Mouse (Mus musculus) thymus, adult 2 months (tissue): Measurements from ENCODE around the gene Npr2. TPM values are rescaled to one million over a fixed set of nuclear protein-coding genes. Genes with fewer than 3 reads are reported as not detected.

Source experiments
- DNase-seq: peaks from one replicate; pipeline ENCODE4 v3.0.0; 2021
- H3K27ac ChIP-seq: fragments of 200-500 bp; 2 replicates; pipeline ENCODE4 v1.5.1; 2012; ENCODE audit warnings: low read length, control low read depth; ENCODE audit not compliant: control insufficient read depth, insufficient read depth
- H3K27me3 ChIP-seq: fragments of 200-500 bp; 2 replicates; pipeline ENCODE4 v1.6.1; 2012; ENCODE audit warnings: mild to moderate bottlenecking, low read length, moderate library complexity, mixed read lengths; ENCODE audit not compliant: control insufficient read depth, insufficient read depth
- H3K36me3 ChIP-seq: fragments of 200-500 bp; 2 replicates; pipeline ENCODE4 v1.6.1; 2012; ENCODE audit warnings: mild to moderate bottlenecking, low read length, moderate library complexity; ENCODE audit not compliant: control insufficient read depth, insufficient read depth
- H3K4me1 ChIP-seq: fragments of 200-500 bp; replicated peaks from 2 replicates; pipeline ENCODE4 v1.6.1; 2012; ENCODE audit warnings: low read length; ENCODE audit not compliant: control insufficient read depth, insufficient read depth
- H3K4me3 ChIP-seq: fragments of 200-500 bp; 2 replicates; pipeline ENCODE4 v1.5.1; 2012; ENCODE audit warnings: mild to moderate bottlenecking, low read length, control low read depth, moderate library complexity; ENCODE audit not compliant: control insufficient read depth, insufficient read depth
- CTCF ChIP-seq: fragments of 200-500 bp; IDR thresholded peaks from 2 replicates; pipeline ENCODE4 v1.5.1; 2012; ENCODE audit warnings: mild to moderate bottlenecking, control low read depth, low read length, moderate library complexity, borderline replicate concordance; ENCODE audit not compliant: control insufficient read depth, poor library complexity, insufficient read depth; ENCODE audit errors: extremely low read depth
- POLR2A ChIP-seq: fragments of 200-500 bp; IDR thresholded peaks from 2 replicates; pipeline ENCODE4 v1.6.1; 2012; ENCODE audit warnings: mild to moderate bottlenecking, low read length, control low read depth, moderate library complexity; ENCODE audit not compliant: control insufficient read depth, poor library complexity, insufficient read depth; ENCODE audit errors: extremely low read depth
- WGBS: fragments of 180-500 bp; shearing (Covaris S2); methylation state at CpG from one replicate; pipeline ENCODE4 v1.1.7; 2018; 5-methylcytosine and 5-hydroxymethylcytosine counted together
- polyA plus RNA-seq: library from polyadenylated mRNA; depleted of rRNA; stranded (reverse); fragments of >200 nt; gene quantifications from 2 replicates; pipeline ENCODE4 v1.2.3, GENCODE M21; 2012; rRNA removed

The Npr2 gene
- polyA plus RNA-seq, 1 experiment: 6.3 TPM

- DNase-seq: no peak
- Histone ChIP-seq H3K4me3 (no peak within 1 kb of the TSS), H3K36me3 (no peaks in the 10 kb centered on the region), H3K27ac (no peak within 1 kb of the TSS), H3K4me1 (no peaks in the 10 kb centered on the region), H3K27me3 (no peaks in the 10 kb centered on the region)
- WGBS: 97% methylated on average over 6 of the region's 6 CpGs
- TF ChIP-seq POLR2A (no peak), CTCF (no peak)
These were observed 69.0 kb downstream of the Npr2 start, which contains the start of gene Olfr70 for GRCm38 (mm10) chr4:43700707-43701106. Gene Olfr70 (minus strand): TSS chr4:43700807.

Other genes with a start within 250 kb of the Npr2 start
- gene Rusc2, start 250.0 kb upstream of the Npr2 start, polyA plus RNA-seq: 4.2 and 4.3 TPM in 2 replicates
- gene Fam166b, start 202.8 kb upstream of the Npr2 start, polyA plus RNA-seq: 0.22 and 0.42 TPM in 2 replicates
- 66.6 and 67.5 TPM in 2 replicates for gene Tesk1, start 190.0 kb upstream of the Npr2 start, polyA plus RNA-seq
- 9.8 and 10.8 TPM in 2 replicates for gene Cd72, start 177.3 kb upstream of the Npr2 start, polyA plus RNA-seq
- 187 and 239 TPM in 2 replicates for gene Sit1, start 148.2 kb upstream of the Npr2 start, polyA plus RNA-seq
- 330 and 367 TPM in 2 replicates for gene Ccdc107, start 139.0 kb upstream of the Npr2 start, polyA plus RNA-seq
- gene Arhgef39, start 132.2 kb upstream of the Npr2 start, polyA plus RNA-seq: 105 and 108 TPM in 2 replicates
- 2.5 and 2.9 TPM in 2 replicates for gene Car9, start 125.0 kb upstream of the Npr2 start, polyA plus RNA-seq
- gene Tpm2, start 108.2 kb upstream of the Npr2 start, polyA plus RNA-seq: 10.7 and 12.1 TPM in 2 replicates
- gene Creb3, start 69.6 kb upstream of the Npr2 start, polyA plus RNA-seq: 64.6 and 80.2 TPM in 2 replicates
- gene Tln1, start 69.2 kb upstream of the Npr2 start, polyA plus RNA-seq: 225 and 254 TPM in 2 replicates
- 99.6 and 114 TPM in 2 replicates for gene Rgp1, start 53.2 kb upstream of the Npr2 start, polyA plus RNA-seq
- 85.4 and 87.0 TPM in 2 replicates for gene Gba2, start 53.1 kb upstream of the Npr2 start, polyA plus RNA-seq
- not detected in 2 replicates for gene Msmp, start 47.4 kb upstream of the Npr2 start, polyA plus RNA-seq
- gene Spag8, start 21.7 kb downstream of the Npr2 start, polyA plus RNA-seq: 1.00 and 1.0 TPM in 2 replicates
- 28.8 and 41.5 TPM in 2 replicates for gene Hint2, start 24.5 kb downstream of the Npr2 start, polyA plus RNA-seq
- gene Tmem8b, start 37.0 kb downstream of the Npr2 start, polyA plus RNA-seq: 9.0 and 10.0 TPM in 2 replicates
- gene Fam221b, start 37.2 kb downstream of the Npr2 start, polyA plus RNA-seq: 0.03 TPM in 1 of 2 replicates, not detected in the other
- gene Olfr70, start 68.9 kb downstream of the Npr2 start, polyA plus RNA-seq: not detected in 2 replicates
- gene Olfr71, start 78.3 kb downstream of the Npr2 start, polyA plus RNA-seq: not detected in 2 replicates
- 1.2 and 1.8 TPM in 2 replicates for gene Hrct1, start 95.3 kb downstream of the Npr2 start, polyA plus RNA-seq
- gene Spaar, start 98.1 kb downstream of the Npr2 start, polyA plus RNA-seq: 0.64 and 0.96 TPM in 2 replicates
- gene Olfr159, start 139.1 kb downstream of the Npr2 start, polyA plus RNA-seq: not detected in 2 replicates
- gene Olfr156, start 192.0 kb downstream of the Npr2 start, polyA plus RNA-seq: not detected in 2 replicates
- gene Olfr157, start 208.3 kb downstream of the Npr2 start, polyA plus RNA-seq: 0.01 and 0.11 TPM in 2 replicates
- not detected in 2 replicates for gene Olfr155, start 219.6 kb downstream of the Npr2 start, polyA plus RNA-seq
- 2.8 and 3.3 TPM in 2 replicates for gene Reck, start 243.6 kb downstream of the Npr2 start, polyA plus RNA-seq